Mouse (Mus musculus) hindbrain, embryonic 15.5 days (tissue): ENCODE data around the gene Rnf144a. TPM values are rescaled to one million over a fixed set of nuclear protein-coding genes. Genes with fewer than 3 reads are reported as not detected.

Source experiments
- ATAC-seq: fragments of 200-750 bp; cut with Nextera tagmentation; 2 replicates; pipeline ENCODE4 v1.8.0; 2017; ENCODE audit warnings: low read depth, moderate number of reproducible peaks, moderate TSS enrichment; ENCODE audit not compliant: low FRiP score
- H3K27ac ChIP-seq: fragments of 300-500 bp; sonication (generic); replicated peaks from 2 replicates; pipeline ENCODE4 v1.5.1; 2015; ENCODE audit warnings: mild to moderate bottlenecking, inconsistent platforms
- H3K27me3 ChIP-seq: fragments of 300-500 bp; sonication (generic); 2 replicates; pipeline ENCODE4 v1.6.1; 2015; ENCODE audit warnings: control low read depth, inconsistent platforms
- H3K36me3 ChIP-seq: fragments of 300-500 bp; sonication (generic); 2 replicates; pipeline ENCODE4 v1.6.1; 2015; ENCODE audit warnings: control low read depth, inconsistent platforms
- H3K4me1 ChIP-seq: fragments of 300-500 bp; sonication (generic); replicated peaks from 2 replicates; pipeline ENCODE4 v1.6.1; 2015; ENCODE audit warnings: control low read depth, inconsistent platforms
- H3K4me2 ChIP-seq: fragments of 300-500 bp; sonication (generic); 2 replicates; pipeline ENCODE4 v1.6.1; 2015; ENCODE audit warnings: moderate library complexity, mild to moderate bottlenecking, inconsistent platforms
- H3K4me3 ChIP-seq: fragments of 300-500 bp; sonication (generic); 2 replicates; pipeline ENCODE4 v1.5.1; 2015; ENCODE audit warnings: mild to moderate bottlenecking, inconsistent platforms
- H3K9ac ChIP-seq: fragments of 300-500 bp; sonication (generic); 2 replicates; pipeline ENCODE4 v1.6.1; 2015; ENCODE audit warnings: inconsistent platforms
- H3K9me3 ChIP-seq: fragments of 300-500 bp; sonication (generic); 2 replicates; pipeline ENCODE4 v1.6.1; 2016; ENCODE audit warnings: control low read depth, inconsistent platforms
- WGBS: fragments of 180-500 bp; shearing (Covaris S2); methylation state at CpG from one replicate; pipeline ENCODE4 v1.1.7; 2015; 5-methylcytosine and 5-hydroxymethylcytosine counted together
- polyA plus RNA-seq: library from polyadenylated mRNA; unstranded; fragments of >200 nt; fragmentation: Nextera tagmentation; extraction: Ambion mirVana; gene quantifications from 2 replicates; pipeline ENCODE4 v1.2.1, GENCODE M21; 2015

Gene Rnf144a
- polyA plus RNA-seq, 1 experiment from 2014 or later, result 29.3 TPM

DNA sequence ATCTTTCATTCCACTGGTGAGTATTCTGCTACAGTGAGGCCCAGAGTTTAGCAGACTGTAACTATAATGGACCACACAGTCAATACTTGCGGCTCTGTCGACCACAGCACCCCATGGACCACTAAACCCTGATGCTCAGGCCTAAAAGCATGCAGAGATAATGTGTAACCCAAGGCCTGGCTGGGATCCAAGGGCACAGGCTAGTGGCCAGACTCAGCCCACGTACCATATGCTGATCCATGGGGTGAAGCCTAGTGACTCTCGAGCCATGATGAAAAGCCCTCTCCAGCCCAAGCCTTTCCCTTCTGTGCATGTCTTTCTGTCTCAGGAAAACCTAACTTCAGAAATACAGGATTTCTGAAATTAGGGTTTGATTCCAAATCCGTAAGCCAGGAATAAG lies 50.2 kb downstream of the Rnf144a start:
- 74% methylated on average over 5 of the region's 5 CpGs for WGBS
- Histone ChIP-seq H3K27ac (no peak overlapping the region), H3K4me2 (no peak overlapping the region), H3K9ac (no peak overlapping the region), H3K4me3 (no peak overlapping the region), H3K27me3 (no peaks in the 10 kb centered on the region), H3K4me1 (peaks cover 22% of the 10 kb centered on the region), H3K36me3 (no peaks in the 10 kb centered on the region), H3K9me3 (no peaks in the 10 kb centered on the region)
- ATAC-seq, result no peak

- H3K9me3 ChIP-seq, result no peaks in the 10 kb centered on the region
- H3K36me3 ChIP-seq, result no peaks in the 10 kb centered on the region
- 42% methylated on average over 10 of the region's 10 CpGs for WGBS
- ATAC-seq, result no peak
- H3K4me2 ChIP-seq, result no peak overlapping the region
- H3K4me3 ChIP-seq, result no peak overlapping the region
- peaks cover 28% of the 10 kb centered on the region for H3K4me1 ChIP-seq
- H3K9ac ChIP-seq, result no peak overlapping the region
- H3K27me3 ChIP-seq, result no peaks in the 10 kb centered on the region
- peak overlapping the region; percentile 43 for H3K27ac ChIP-seq
These were observed 54.0 kb downstream of the Rnf144a start for GRCm38 (mm10) chr12:26360946-26361523.

DNA sequence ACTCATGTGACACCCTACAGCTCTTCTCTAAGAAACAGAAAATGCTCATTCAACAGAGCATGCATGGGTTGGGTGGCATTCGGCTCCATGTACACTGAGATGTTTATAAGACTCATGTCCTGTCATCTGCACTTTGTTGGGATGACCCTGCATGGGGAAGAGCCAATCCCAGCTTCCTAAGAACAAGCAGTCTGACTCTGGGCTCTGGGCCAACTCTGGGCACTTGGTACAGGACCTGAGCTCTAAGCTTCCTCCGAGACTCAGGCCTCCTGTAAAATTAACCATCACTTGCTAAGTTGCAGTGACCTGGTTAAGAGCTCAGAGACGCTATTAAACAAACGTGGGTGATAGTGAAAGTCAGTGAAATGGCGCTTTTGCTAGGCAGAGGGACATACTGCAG lies 55.2 kb downstream of the Rnf144a start:
- Histone ChIP-seq H3K9me3 (no peaks in the 10 kb centered on the region), H3K9ac (no peak overlapping the region), H3K4me2 (no peak overlapping the region), H3K27ac (no peak overlapping the region), H3K36me3 (no peaks in the 10 kb centered on the region), H3K4me3 (no peak overlapping the region), H3K27me3 (no peaks in the 10 kb centered on the region), H3K4me1 (peaks cover 28% of the 10 kb centered on the region)
- WGBS, result 81% methylated on average over 5 of the region's 5 CpGs
- no peak for ATAC-seq

DNA sequence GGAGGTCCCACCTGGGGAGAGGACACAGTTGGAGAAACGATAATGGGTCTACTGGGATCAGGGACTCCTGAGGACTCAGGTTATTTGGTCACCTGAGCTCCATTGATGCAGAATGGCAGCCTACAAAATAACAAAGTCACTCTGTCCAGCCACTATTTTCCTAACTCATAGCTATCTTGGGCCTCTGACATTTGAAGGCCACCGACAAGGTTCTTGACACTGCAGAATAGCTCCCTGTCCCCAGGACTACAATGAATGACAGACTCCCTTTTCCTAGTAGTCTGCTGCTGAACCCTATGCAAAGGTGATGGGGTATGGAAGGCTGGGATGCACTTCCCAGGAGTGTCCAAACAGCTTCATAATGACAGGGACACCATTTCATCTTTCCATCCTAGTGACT lies 55.8 kb downstream of the Rnf144a start:
- Histone ChIP-seq H3K27me3 (no peaks in the 10 kb centered on the region), H3K9me3 (no peaks in the 10 kb centered on the region), H3K36me3 (no peaks in the 10 kb centered on the region), H3K27ac (no peak overlapping the region), H3K9ac (no peak overlapping the region), H3K4me2 (no peak overlapping the region), H3K4me1 (peaks cover 28% of the 10 kb centered on the region), H3K4me3 (no peak overlapping the region)
- ATAC-seq, result no peak
- 86% methylated on average over 2 of the region's 2 CpGs for WGBS

GRCm38 (mm10) chr12:26357246-26357645 lies 57.8 kb downstream of the Rnf144a start:
- Histone ChIP-seq H3K9me3 (no peaks in the 10 kb centered on the region), H3K4me3 (no peak overlapping the region), H3K9ac (no peak overlapping the region), H3K4me1 (peaks cover 28% of the 10 kb centered on the region), H3K27me3 (no peaks in the 10 kb centered on the region), H3K4me2 (no peak overlapping the region), H3K36me3 (no peaks in the 10 kb centered on the region), H3K27ac (no peak overlapping the region)
- WGBS, result 73% methylated on average over 4 of the region's 4 CpGs
- ATAC-seq, result peak; percentile 37; the same call in 1 of the 2 replicates

GRCm38 (mm10) chr12:26356191-26356590 lies 58.9 kb downstream of the Rnf144a start:
- no peaks in the 10 kb centered on the region for H3K9me3 ChIP-seq
- H3K4me3 ChIP-seq, result no peak overlapping the region
- H3K27me3 ChIP-seq, result no peaks in the 10 kb centered on the region
- no peak for ATAC-seq
- WGBS, result 84% methylated on average over 7 of the region's 7 CpGs
- 0 out of 2 replicates have a peak overlapping the region, but pooled peaks have one; percentile 0 for H3K27ac ChIP-seq
- H3K9ac ChIP-seq, result no peak overlapping the region
- H3K36me3 ChIP-seq, result no peaks in the 10 kb centered on the region
- peaks cover 21% of the 10 kb centered on the region for H3K4me1 ChIP-seq
- no peak overlapping the region for H3K4me2 ChIP-seq

DNA sequence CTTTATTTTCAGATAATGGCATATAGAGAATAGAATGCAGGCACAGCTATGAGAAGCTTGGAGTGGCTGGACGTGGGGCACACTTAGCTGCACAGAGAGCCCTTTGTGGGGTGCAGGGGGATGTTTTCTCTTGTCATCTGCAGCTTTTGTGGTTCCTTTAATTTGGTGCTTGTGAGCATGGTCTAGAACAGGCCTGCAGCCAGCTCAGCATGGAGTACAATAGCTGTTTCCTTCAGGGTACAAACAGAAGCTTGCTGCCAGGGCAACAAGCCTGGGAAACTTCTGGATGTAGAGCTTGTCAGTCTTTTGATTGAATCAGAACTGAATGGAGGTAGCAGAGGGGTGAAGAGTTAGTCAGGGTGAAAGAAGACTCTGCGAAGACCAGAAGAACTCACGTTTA lies 63.7 kb downstream of the Rnf144a start:
- 0 out of 2 replicates have a peak overlapping the region, but pooled peaks have one; percentile 7 for H3K27ac ChIP-seq
- 38% methylated on average over 3 of the region's 3 CpGs for WGBS
- no peaks in the 10 kb centered on the region for H3K27me3 ChIP-seq
- no peak overlapping the region for H3K4me2 ChIP-seq
- peak; percentile 62; the same call in 1 of the 2 replicates for ATAC-seq
- H3K4me3 ChIP-seq, result no peak overlapping the region
- H3K9ac ChIP-seq, result no peak overlapping the region
- H3K4me1 ChIP-seq, result 0 out of 2 replicates have a peak, but pooled peaks cover 2% of the 10 kb centered on the region
- H3K36me3 ChIP-seq, result no peaks in the 10 kb centered on the region
- H3K9me3 ChIP-seq, result no peaks in the 10 kb centered on the region

GRCm38 (mm10) chr12:26344408-26344807 lies 70.6 kb downstream of the Rnf144a start:
- no peak for ATAC-seq
- H3K36me3 ChIP-seq, result no peaks in the 10 kb centered on the region
- no peak overlapping the region for H3K4me3 ChIP-seq
- no peak overlapping the region for H3K27ac ChIP-seq
- no peak overlapping the region for H3K9ac ChIP-seq
- no peak overlapping the region for H3K4me2 ChIP-seq
- peaks cover 3% of the 10 kb centered on the region; the same call in 1 of the 2 replicates for H3K4me1 ChIP-seq
- no peaks in the 10 kb centered on the region for H3K27me3 ChIP-seq
- H3K9me3 ChIP-seq, result no peaks in the 10 kb centered on the region
- 97% methylated on average over 5 of the region's 5 CpGs for WGBS

DNA sequence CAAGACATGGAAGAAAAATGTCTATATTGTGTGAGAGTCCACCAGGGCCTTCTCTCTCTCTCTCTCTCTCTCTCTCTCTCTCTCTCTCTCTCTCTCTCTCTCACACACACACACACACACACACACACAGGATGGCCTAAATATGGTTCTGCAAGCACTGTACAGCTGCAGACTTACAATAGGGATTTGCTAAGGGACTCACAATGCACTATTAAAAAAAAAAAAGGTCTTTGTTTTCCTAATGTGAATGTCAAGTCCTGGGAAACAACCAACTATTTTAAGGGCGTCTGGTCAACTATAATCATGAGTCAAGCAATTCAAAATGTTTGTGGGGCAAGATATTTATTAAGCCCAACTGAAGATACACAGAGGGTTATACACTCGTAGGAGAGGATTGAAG lies 71.9 kb downstream of the Rnf144a start:
- Histone ChIP-seq H3K9me3 (no peaks in the 10 kb centered on the region), H3K4me3 (no peak overlapping the region), H3K4me2 (no peak overlapping the region), H3K27me3 (no peaks in the 10 kb centered on the region), H3K27ac (no peak overlapping the region), H3K9ac (no peak overlapping the region), H3K4me1 (peaks cover 3% of the 10 kb centered on the region; the same call in 1 of the 2 replicates), H3K36me3 (no peaks in the 10 kb centered on the region)
- no peak for ATAC-seq
- 66% methylated on average over 2 of the region's 2 CpGs for WGBS

- H3K27me3 ChIP-seq, result no peaks in the 10 kb centered on the region
- no peak overlapping the region for H3K27ac ChIP-seq
- no peak overlapping the region for H3K9ac ChIP-seq
- H3K9me3 ChIP-seq, result no peaks in the 10 kb centered on the region
- no peak for ATAC-seq
- H3K4me1 ChIP-seq, result peaks cover 8% of the 10 kb centered on the region; the same call in 1 of the 2 replicates
- no peak overlapping the region for H3K4me3 ChIP-seq
- H3K36me3 ChIP-seq, result no peaks in the 10 kb centered on the region
- no peak overlapping the region for H3K4me2 ChIP-seq
- WGBS, result 87% methylated on average over 3 of the region's 3 CpGs
These were observed 72.4 kb downstream of the Rnf144a start for GRCm38 (mm10) chr12:26342663-26343062.

- no peak for ATAC-seq
- H3K36me3 ChIP-seq, result no peaks in the 10 kb centered on the region
- no peaks in the 10 kb centered on the region for H3K27me3 ChIP-seq
- no peak overlapping the region for H3K27ac ChIP-seq
- H3K4me1 ChIP-seq, result peaks cover 8% of the 10 kb centered on the region; the same call in 1 of the 2 replicates
- no peak overlapping the region for H3K4me3 ChIP-seq
- 65% methylated on average over 4 of the region's 4 CpGs for WGBS
- no peak overlapping the region for H3K9ac ChIP-seq
- H3K4me2 ChIP-seq, result no peak overlapping the region
- H3K9me3 ChIP-seq, result no peaks in the 10 kb centered on the region
These were observed 73.0 kb downstream of the Rnf144a start for GRCm38 (mm10) chr12:26342086-26342485.

GRCm38 (mm10) chr12:26340621-26341020 lies 74.4 kb downstream of the Rnf144a start:
- WGBS, result 96% methylated on average over 4 of the region's 4 CpGs
- H3K9me3 ChIP-seq, result no peaks in the 10 kb centered on the region
- ATAC-seq, result no peak
- no peak overlapping the region for H3K9ac ChIP-seq
- no peaks in the 10 kb centered on the region for H3K27me3 ChIP-seq
- no peak overlapping the region for H3K4me3 ChIP-seq
- no peaks in the 10 kb centered on the region for H3K36me3 ChIP-seq
- peaks cover 16% of the 10 kb centered on the region; the same call in 1 of the 2 replicates for H3K4me1 ChIP-seq
- no peak overlapping the region for H3K27ac ChIP-seq
- H3K4me2 ChIP-seq, result no peak overlapping the region

DNA sequence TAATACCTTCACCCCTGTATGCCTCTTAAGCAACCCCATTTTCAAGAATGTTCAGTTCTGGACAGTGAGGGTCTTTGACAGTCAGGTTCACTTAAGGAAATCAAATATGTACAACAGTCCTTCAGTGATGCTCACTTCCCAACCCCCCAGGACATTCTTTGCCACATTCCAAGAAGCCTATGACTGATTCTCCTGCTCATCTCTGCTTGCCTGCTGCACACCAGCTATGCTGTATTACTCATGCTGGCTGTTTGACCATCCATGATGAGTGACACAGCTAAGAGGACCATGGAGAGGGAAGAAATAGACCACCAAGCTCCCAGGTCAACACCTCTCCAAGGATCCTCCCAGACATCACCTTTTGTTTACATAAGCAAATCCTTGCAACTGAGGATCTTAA lies 75.2 kb downstream of the Rnf144a start:
- Histone ChIP-seq H3K9me3 (no peaks in the 10 kb centered on the region), H3K4me3 (no peak overlapping the region), H3K27ac (no peak overlapping the region), H3K36me3 (no peaks in the 10 kb centered on the region), H3K9ac (no peak overlapping the region), H3K4me1 (peaks cover 16% of the 10 kb centered on the region; the same call in 1 of the 2 replicates), H3K27me3 (no peaks in the 10 kb centered on the region), H3K4me2 (no peak overlapping the region)
- no peak for ATAC-seq
